Mouse (Mus musculus) hindlimb bud, embryonic 11.5 days (tissue): Measurements from ENCODE around the gene Pef1.

ENCODE experiments used
- DNase-seq: peaks from one replicate; pipeline ENCODE4 v3.0.0-alpha.2; 2012; ENCODE audit warnings: low read depth, low spot score; ENCODE audit errors: extremely low spot score

The Pef1 gene

GRCm38 (mm10) chr4:130087293-130087692 is 15.1 kb upstream of the Pef1 start:
- peak; percentile 53 for DNase-seq

DNA sequence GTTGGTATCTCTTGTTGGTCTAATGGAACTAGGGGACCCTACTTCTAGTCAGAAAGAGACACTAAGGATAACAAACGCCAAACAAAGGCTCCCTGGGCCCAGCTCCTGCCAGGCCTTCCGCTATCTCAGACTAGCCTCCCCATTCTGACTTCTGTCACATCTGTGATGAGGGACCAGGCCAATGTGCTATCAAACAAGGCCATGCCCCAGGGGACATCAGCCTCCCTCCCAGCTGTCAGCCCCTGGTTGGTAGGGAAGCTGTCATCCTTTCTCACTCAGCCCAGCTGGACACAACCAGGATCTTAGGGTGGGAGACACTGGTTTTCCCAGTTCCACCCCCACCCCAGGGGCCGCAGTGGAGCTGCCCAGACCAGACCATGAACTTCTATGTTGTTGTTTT is 7.2 kb upstream of the Pef1 start:
- DNase-seq = no peak

GRCm38 (mm10) chr4:130101183-130101582 is 1.2 kb upstream of the Pef1 start:
- no peak for DNase-seq

- no peak for DNase-seq
Measured at GRCm38 (mm10) chr4:130103632-130104031, 1.3 kb downstream of the Pef1 start.

DNA sequence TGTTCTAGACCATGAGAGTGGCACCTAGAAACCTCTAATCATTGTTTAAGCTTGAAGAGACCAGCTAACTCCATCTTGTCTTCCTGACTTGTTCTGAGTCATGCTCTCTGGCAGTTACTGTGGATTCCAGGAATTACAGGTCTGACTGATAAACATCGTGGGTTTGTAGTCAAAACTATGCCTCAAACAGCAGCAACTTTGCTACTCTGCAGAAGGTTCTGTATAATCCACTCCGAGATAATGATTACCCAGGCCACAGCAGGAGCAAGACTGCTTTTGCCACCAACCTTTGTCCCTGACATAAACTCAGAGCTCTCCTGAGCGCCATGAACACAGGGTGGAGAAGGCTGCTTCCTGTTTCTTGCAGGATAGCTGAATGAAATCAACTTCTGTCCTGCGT is 2.2 kb downstream of the Pef1 start:
- no peak for DNase-seq

- DNase-seq = no peak
Measured at GRCm38 (mm10) chr4:130107065-130107443, 4.7 kb downstream of the Pef1 start.

GRCm38 (mm10) chr4:130107444-130108131 is 5.2 kb downstream of the Pef1 start:
- peak; percentile 99 for DNase-seq

GRCm38 (mm10) chr4:130108929-130109328 is 6.6 kb downstream of the Pef1 start:
- no peak for DNase-seq

- no peak for DNase-seq
Measured at GRCm38 (mm10) chr4:130109666-130110065, 7.3 kb downstream of the Pef1 start.

DNA sequence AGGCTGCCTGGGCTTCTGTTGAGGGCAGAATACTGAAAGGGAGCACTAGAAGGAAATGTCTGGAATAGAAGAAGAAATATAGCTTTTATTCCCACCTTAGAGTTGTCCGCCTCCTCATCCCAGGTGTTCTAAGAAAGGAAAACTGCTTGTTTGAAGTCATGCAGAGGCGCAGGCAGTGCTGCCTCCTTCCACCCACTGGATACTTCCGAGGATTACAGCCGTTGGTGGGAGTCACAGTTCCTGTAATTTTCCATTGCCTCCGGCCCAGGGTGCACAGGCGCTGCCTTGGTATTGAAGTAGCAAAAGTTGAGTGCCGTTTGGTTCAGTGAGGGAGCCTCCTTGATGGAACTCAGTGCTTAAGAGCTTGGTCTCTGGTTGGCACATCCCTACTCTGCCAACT is 7.7 kb downstream of the Pef1 start:
- no peak for DNase-seq

DNA sequence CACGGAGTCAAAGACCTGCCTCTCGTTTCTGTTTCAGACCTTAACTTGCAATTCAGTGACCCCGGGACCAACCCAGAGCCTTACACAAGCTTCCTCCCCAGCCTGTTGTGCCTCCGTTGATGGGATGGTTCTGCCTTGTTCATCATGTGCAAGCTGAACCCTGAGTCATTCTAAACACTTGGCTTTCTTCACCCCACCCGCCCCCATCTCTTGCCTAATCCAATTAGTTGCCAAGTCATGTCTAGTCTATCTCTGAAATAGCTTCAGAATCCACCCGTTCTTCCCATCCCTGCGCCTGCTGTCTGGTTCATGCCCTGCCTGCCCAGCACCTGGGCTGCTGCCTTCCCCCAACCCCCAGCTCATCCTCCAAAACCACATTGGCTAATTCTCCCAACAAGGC is 9.9 kb downstream of the Pef1 start:
- DNase-seq = no peak

DNA sequence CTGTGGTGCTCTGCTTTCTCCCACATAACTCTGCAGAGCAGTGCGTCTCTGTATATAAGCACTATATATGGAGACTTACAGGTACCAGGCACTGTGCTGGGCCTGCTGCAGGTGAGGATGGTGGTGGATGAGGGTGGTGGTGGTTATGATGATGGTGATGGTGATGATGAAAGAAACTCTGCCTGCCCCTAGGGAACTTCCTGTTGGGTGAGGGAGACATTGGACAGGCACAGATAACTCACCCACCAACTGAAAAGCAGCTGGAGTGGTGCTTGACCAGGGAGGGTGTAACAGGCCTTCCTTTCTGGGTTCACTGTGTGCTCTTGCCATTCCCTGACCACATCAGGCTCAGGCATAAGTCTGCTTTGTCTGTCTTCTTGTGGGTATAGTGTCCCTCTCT is 10.4 kb downstream of the Pef1 start:
- no peak for DNase-seq

- no peak for DNase-seq
Measured at GRCm38 (mm10) chr4:130120752-130121151, 18.4 kb downstream of the Pef1 start.

- DNase-seq = no peak
Measured at GRCm38 (mm10) chr4:130121560-130121959, 19.2 kb downstream of the Pef1 start.

- DNase-seq = no peak
Measured at GRCm38 (mm10) chr4:130123020-130123419, 20.7 kb downstream of the Pef1 start.

GRCm38 (mm10) chr4:130124110-130124509 is 21.8 kb downstream of the Pef1 start:
- no peak for DNase-seq

GRCm38 (mm10) chr4:130125164-130125563 is 22.8 kb downstream of the Pef1 start:
- DNase-seq = no peak

GRCm38 (mm10) chr4:130125935-130126334 is 23.6 kb downstream of the Pef1 start:
- DNase-seq = no peak

- DNase-seq = no peak
Measured at GRCm38 (mm10) chr4:130128907-130129306, 26.5 kb downstream of the Pef1 start.

GRCm38 (mm10) chr4:130130082-130130481 is 27.7 kb downstream of the Pef1 start:
- DNase-seq = no peak

DNA sequence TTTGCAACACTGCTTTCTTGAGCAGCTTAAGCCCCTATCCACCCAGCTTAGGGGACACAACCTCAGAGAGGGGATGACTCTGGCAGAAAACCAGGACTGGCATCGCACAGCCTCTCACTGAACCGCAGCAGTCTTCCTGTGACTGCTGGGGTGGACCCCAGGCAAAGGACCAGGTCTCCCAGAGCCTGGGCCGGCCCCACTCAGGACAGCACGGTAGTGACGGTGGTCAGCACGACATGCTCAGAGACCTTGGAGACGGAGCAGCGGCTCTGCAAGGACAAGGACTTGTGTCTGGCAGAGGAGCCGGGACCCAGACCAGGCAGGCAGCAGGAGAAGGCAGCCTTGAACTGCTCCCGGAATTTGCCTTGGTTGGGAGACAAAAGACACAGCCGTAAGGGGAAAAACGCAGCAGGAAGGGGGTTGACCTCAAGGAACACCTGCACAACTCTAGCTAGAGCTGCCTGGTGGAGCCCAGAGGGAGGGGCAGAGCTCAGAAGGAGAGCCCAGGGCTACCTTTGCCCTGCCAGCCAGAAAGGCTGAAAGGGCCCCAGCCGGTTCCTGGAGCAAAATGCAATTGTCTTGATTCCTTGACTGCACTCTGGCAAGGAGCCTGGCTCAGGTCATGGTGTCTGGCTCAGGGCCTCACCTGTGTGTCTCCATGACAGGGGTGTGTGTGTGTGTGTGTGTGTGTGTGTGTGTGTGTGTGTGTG is 28.4 kb downstream of the Pef1 start:
- DNase-seq = no peak

DNA sequence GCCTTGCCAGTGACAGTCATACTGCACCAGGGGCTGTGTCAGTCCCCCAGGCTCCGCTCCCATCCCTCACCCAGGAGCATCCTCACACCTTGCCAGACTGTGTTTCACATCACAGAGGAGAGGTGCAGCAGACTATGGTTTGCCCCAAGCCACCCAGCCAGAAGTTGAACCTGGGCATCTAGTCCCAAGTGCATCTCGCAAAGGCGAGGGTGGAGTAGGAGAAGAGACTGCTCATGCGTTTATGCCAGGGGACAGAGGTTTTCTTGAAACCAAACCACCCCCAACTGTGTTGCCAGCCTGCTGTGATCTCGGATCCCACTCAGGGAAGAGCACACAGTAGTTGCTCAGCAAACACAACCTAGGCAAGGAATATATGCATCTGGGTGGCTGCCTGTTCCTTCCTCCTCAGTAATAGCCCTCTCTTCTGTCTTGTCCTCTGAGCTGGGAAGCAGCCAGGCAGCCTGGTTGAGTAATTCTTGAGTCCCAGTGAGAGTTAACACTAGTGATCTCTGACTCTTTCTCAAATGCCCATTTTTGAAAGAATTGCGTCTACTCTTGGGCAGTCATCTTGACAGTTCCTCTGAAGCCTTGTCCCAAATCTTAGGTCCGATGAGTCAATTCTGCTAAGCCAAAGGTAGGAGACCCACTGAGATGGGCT is 29.2 kb downstream of the Pef1 start:
- no peak for DNase-seq
